Mouse (Mus musculus) 416B (cell line): ENCODE measurements at regions not wholly inside any gene's neighbourhood (a gene's known extent, or its start where the extent isn't known, plus 50 kb on each side); places are given as distances from the start of the nearest gene placed in this dataset.

ENCODE experiments used
- DNase-seq: peaks from one replicate; pipeline ENCODE4 v3.0.0; 2011; ENCODE audit warnings: low read depth

DNA sequence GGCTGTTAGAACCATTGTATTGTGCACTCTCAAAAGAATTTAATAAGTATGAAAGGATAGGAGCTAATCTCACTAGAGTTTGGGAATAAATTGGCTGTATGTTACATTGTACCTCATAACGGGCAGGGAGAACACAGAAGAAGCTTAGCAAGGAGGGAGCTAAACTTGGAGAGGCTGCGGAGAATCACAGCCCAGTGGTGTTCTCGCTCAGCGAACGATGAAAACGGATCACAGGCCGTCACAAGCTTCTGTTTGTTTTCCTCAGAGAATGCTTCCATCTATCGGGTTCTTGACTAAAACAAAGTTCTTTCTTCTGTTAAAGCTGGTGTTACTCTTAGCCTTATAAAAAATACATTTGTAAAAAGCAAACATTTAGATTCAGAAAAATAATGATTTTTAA is 178.2 kb upstream of the Rnd3 start:
- DNase-seq: no peak

GRCm38 (mm10) chr2:51321676-51322075 is 172.8 kb upstream of the Rnd3 start:
- DNase-seq: no peak

DNA sequence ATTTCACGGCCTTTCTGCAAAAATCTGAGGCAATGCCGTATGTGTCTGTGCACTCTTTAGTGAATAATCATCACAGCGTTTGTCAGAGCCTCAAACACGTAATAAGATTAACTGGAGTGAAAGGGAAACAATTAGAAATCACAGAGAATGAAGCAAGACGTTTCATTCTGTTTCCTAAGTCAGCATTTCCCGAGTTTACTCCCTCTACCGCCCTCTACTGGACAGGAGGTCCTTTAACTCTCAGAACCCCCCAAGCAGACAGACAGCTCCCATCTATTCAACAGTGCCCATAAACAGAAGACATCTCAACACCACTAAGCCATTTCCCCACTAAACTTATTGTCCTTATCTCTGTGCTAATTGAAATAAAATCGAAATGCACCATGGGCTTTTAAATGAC is 167.5 kb upstream of the Rnd3 start:
- peak; percentile 12 for DNase-seq

- no peak for DNase-seq
Measured at GRCm38 (mm10) chr2:51313414-51313813, 164.5 kb upstream of the Rnd3 start.

DNA sequence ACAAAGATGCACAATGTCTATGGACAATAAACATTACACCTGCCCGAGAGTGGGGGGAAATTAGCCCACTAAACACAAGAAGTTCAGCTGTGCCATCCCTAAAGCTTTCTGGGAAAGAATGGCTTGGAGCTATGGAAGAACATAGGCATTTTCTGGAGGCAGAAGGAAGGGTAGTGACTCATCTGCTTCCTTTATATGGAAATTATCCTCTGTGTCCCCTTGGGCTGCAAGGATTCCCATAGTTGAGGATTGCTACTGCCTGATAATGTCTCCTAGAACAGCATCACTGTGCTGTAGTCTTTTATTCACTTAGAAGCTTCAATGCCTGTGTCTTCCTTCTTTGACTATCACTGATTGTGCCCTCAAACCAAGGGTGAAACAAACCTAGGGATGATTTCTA is 157.3 kb upstream of the Rnd3 start:
- no peak for DNase-seq

- DNase-seq: no peak
Measured at GRCm38 (mm10) chr2:51305411-51305810, 156.5 kb upstream of the Rnd3 start.

DNA sequence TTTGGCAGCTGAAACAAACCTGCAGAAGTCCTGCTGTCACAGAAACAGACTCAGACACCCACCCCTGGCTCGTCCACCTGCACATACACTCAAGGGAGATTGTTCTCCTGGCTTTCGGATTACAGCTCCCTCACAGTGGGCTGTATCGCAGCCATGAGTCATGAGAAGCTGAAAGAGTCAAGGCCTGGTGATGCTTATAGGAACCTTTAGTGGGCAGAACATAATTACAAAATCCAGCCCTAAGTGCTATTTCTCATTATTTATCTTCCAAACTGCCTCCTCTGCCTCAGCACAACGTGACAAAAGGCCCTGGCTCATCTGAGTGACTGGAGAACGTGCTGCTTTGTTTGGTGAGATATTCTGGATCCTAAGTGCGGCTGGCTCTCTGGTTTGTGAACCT is 155.8 kb upstream of the Rnd3 start:
- DNase-seq: no peak

GRCm38 (mm10) chr2:51290659-51291260 is 141.8 kb upstream of the Rnd3 start:
- no peak for DNase-seq

GRCm38 (mm10) chr2:51288678-51289077 is 139.8 kb upstream of the Rnd3 start:
- DNase-seq: no peak

DNA sequence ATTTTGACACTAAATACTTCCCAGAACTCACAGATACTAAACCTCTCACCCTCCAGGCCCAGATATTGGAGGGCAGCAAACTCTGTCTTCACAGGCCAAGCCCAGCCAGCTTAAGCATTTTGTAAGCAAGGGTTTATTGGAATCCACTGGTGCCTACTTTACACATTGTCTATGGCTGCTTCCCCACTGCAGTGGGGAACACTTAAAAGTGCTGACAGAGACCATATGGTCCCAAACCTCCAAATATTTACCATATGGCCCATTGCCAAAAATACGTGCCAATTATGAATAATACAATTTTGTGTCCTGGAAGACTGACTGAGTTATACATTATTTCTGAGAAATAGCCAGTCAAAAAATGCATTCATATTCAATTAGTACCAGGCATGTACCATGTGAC is 136.7 kb upstream of the Rnd3 start:
- no peak for DNase-seq

DNA sequence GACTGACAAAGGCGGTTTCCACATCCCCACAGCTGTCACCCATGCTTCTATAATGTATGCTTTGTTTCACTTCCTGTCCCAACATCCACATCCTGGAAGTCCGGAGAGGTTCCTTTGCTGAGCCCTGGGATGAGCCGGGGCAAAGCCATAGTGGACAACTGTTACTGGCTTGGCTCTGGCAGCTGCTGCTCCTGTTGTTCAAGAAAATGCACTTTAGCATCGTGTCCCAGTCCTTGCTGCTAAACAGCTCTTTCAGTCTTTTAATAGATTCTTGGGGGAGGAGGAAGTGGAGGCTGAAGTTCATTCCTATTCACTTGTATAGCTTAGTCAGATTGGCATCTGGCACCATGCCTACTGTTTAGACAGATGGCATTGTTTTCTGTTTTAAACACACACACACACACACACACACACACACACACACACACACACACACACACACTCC is 135.9 kb upstream of the Rnd3 start:
- DNase-seq: no peak

DNA sequence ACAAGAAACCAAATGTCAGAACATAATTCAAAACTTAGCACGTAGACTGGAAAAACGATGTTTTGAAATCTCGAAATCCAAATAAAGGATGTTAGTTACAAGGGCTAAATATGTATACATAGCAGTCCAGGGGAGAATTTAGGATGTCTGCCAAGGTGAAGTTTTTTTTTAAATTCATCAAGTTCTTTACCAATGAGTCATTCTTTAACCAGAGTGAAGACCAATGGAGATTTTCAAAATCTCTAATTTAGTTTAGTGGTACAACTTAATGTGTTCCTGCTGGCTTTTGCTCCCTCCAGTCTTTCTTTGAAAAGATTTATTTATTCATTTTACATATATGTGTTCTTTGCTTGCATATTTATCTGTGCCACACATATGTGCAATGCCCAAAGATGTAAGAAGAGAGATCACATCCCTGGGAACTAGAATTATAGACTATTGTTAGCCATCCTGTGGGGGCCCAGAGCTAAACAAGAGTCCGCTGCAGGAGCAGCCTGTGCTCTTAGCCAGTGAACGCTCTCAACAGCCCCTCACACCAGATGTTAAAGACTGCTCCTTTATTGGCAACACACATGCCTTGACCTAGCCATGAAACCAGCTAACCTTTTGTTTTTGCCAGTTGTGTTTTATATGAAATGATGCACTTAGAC is 130.6 kb upstream of the Rnd3 start:
- no peak for DNase-seq

- DNase-seq: no peak
Measured at GRCm38 (mm10) chr2:51278824-51279223, 129.9 kb upstream of the Rnd3 start.

DNA sequence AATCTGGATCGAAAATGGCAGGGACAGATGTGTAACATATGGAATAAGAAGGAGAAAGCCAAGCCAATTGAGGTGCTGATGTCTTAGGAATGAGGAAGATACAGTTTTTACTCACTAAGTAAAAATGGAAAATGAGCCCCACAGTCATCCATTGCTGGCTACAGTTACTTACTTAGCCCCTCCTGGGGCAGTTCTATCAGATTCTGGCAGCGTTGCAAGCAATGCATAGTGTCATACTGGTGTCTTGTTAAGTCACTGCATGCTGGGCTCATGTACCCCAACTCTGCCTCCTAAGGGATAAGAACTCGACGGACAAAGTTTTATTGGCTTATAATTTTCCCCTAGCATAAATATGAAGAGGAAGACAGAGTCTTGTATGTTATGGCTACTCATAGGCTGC is 129.4 kb upstream of the Rnd3 start:
- no peak for DNase-seq

DNA sequence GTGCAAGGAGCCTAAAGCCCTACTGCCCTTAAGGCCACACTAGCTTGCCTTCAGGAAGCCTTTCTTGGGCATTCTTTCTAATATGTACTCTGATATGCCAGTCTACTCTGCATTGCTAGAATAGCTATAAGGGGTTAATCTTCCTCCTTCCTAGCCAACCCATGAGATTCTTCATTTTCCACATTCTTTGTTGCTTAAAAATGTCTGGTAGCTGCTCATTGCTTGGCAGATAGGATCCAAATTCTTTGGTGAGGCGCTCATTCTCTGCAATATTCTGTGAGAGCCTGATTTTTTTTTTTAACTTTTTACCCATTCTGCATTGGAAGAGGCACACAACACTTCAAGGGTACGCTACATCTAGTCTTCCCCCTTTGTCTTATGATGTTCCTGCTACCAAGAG is 127.7 kb upstream of the Rnd3 start:
- DNase-seq: no peak

DNA sequence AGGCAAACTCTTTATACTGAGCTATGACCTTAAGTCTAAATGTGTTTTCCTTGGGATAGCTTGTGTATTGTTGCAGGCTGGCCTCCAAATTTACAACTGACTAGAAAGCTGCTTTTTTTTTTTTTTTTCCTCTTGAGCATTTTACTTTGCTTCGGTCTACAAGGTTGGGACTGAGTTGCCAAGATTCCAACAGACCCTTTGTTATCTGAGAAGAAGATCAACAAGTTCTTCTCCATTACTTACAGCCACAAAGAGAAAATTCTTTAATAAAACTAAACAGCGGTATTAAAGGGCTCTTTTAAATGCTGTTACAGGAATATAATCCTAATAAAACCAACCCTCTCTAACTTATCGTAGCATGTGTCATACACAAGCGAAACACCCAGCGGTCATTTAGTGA is 124.4 kb upstream of the Rnd3 start:
- DNase-seq: no peak

DNA sequence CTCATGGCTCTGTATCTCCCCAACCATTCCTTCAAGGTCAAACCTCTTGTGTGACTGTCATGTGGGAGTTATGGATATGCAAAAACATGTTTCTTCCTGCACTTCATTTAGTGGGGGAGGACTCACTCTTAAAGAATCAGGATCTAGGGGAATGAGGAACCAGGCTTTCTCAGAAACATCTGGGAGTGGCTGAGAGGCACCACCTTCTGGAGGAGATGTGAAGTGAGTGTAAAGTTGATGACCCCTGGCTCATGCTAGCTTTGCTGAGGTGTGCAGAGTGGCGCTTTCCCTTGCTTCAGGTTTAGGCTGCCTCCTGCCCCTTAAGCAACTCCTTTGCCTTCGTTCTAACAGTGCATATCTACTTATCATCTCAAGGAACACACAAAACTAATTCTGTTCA is 119.6 kb upstream of the Rnd3 start:
- no peak for DNase-seq

- no peak for DNase-seq
Measured at GRCm38 (mm10) chr2:51267662-51268061, 118.8 kb upstream of the Rnd3 start.

GRCm38 (mm10) chr2:51262506-51262905 is 113.6 kb upstream of the Rnd3 start:
- DNase-seq: no peak

DNA sequence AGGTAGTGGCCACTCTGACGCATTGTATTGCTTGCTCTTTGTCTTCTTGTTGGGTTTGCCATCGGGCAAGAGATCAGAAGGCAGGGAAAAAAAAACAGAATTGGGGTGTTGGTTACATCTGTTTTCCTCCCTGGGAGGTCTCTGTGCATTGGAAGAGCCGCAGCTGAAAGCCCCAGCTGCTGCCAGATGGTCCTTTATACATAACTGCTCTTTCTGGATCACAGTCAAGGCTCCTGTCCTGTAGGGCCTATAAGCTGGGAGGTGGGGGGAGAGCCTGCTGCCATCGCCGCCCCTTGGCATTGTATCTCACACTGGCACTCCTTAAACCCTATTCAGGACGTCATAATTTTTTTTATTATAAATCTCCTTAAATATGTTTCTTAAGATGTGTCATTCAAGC is 101.9 kb upstream of the Rnd3 start:
- no peak for DNase-seq

DNA sequence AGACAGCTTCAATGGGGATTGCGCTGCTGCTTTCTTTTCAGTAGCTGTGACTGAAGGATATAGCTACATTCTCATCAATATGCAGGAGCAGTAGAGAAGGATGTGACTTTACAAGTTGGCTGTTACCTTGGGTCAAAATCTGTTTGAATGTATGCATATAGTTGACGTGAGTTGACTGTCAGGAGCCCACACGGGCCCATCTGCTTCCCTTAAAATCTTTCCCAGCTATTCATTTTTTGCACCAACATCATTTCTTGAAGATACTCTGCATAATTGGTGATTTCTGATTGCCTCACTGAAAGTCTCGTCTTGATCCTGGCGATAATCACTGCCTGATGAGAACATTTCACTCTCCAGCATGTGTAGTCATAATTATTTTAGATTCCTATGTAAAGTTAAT is 92.7 kb upstream of the Rnd3 start:
- no peak for DNase-seq

GRCm38 (mm10) chr2:51240000-51240399 is 91.1 kb upstream of the Rnd3 start:
- no peak for DNase-seq

DNA sequence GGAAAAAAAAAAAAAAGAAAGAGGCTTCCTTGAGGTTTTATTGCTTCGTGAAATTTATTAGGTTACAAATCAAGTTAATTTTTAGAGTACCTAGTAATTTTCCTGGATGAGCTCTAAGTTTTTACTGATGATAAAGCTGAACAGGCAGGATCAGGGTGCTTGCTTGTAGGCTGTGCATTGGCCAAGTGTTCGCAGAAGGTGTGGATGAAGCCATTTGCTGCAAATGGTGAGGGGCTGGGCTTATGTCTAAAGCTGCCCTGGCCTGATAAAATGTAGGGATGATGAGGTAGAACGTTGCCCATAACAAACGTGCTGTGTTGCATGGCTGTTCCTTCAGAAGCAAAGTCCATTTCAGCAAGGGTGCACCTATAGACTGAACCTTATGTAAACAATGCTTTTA is 90.1 kb upstream of the Rnd3 start:
- no peak for DNase-seq
